Mouse (Mus musculus) ES-E14 (cell line): ENCODE measurements around the gene Naa60.

ENCODE experiments used
- CHD2 ChIP-seq: IDR thresholded peaks from 2 replicates; pipeline ENCODE4 v1.6.1; 2014; ENCODE audit warnings: mild to moderate bottlenecking, low read depth, low read length, inconsistent platforms
- HCFC1 ChIP-seq: IDR thresholded peaks from 2 replicates; pipeline ENCODE4 v1.6.1; 2012; ENCODE audit warnings: low read length, inconsistent platforms, borderline replicate concordance; ENCODE audit not compliant: insufficient read depth
- MAFK ChIP-seq: IDR thresholded peaks from 2 replicates; pipeline ENCODE4 v1.6.1; 2014; ENCODE audit warnings: mild to moderate bottlenecking, low read depth, low read length, inconsistent platforms; ENCODE audit not compliant: insufficient read depth
- ZC3H11A ChIP-seq: IDR thresholded peaks from 2 replicates; pipeline ENCODE4 v1.6.1; 2012; ENCODE audit warnings: low read depth, mild to moderate bottlenecking, inconsistent platforms, low read length, borderline replicate concordance
- ZNF384 ChIP-seq: IDR thresholded peaks from 2 replicates; pipeline ENCODE4 v1.6.1; 2012; ENCODE audit warnings: low read depth, low read length, inconsistent platforms

GRCm38 (mm10) chr16:3876346-3876745 is 4.2 kb downstream of the Naa60 start:
- TF ChIP-seq CHD2: no peak
- TF ChIP-seq ZNF384: no peak
- no peak for TF ChIP-seq ZC3H11A
- no peak for TF ChIP-seq HCFC1
- no peak for TF ChIP-seq MAFK
